Mouse (Mus musculus) G1E-ER4 (cell line): ENCODE data around the gene Haus3. TPM values are rescaled to one million over a fixed set of nuclear protein-coding genes. Genes with fewer than 3 reads are reported as not detected.

ENCODE experiments used
- GATA1 ChIP-seq: IDR thresholded peaks from one replicate; pipeline ENCODE4 v1.8.0; 2012; ENCODE audit warnings: low read length, inconsistent platforms
- polyA plus RNA-seq: library from polyadenylated mRNA; stranded (reverse); fragments of >175 nt; gene quantifications from 2 replicates; pipeline ENCODE4 v1.2.3, GENCODE M21; 2012

The Haus3 gene
- polyA plus RNA-seq, 1 experiment, result 1.7 TPM

DNA sequence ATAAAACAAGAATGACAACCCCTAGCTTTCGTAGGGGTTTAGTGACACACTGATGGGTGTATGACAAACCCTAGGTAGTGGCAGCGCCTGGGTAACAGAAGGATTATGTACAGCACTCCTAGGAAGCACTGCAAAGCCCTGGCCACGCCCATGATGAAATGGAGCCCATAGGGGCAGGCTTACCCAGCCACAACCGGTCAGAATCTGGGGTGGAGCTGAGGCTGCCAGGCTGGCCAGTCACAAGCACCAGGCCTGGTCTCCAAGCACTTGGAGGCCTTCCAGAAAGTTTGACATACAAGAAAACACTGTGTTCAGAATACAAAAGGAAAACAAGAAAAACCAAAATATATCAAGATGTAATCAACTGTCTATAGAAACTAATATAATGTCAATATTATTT, 21.7 kb upstream of the Haus3 start:
- no peak for TF ChIP-seq GATA1

DNA sequence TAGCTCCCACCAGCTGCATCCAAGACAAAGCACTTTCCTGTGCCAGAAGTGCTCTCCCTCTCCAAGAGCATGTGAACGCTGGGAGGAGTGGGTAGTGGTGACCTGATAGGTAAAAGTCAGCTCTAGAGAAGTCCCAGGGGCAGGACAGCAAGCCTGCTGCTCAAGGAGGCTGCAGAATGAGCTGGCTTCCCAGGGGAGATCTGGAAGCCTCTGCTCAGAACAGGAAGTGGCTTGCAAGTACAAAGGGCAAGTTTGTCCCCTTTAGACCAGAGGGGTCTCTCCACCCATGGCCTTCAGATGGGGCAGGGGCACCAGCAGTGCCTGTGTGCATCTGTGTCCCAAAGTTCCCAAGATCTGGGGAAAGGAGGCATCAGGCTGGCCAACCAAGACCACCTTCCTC, 20.2 kb upstream of the Haus3 start:
- no peak for TF ChIP-seq GATA1

GRCm38 (mm10) chr5:34188856-34189255, 19.5 kb upstream of the Haus3 start:
- TF ChIP-seq GATA1, result no peak

DNA sequence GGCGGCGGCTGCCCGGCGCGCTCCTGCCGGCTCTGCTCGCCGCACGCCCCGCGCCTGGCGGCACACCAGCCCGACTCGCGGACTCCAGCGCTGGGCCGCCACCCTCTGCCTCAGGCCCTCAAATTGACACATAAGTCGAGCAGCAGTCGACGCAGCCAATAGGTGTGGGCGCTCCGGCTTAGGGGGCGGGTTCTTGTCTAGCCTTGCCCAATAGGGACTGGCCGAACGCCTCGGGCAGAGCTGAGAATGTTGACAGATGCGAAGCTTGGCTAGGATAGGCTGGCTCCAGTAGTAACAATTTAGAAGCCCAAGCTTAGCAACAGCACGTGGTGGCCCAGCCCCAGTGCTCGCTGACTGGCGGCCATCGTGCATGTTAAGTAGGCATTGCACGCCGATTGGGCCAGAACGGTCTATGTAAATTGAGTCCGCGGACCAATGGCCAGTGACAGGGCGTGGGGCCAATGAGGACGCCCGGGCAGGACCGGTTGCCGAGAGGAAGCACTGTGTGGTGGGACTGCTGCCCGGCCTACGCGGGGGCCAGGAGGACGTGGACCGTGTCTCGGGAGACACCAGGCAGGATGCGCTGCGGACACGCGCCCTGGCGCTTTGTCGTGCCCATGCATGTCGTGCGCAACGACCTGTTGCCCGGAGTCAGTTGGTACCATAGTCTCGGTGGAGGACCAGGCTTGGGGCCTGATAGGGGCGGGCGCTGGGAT, 18.4 kb upstream of the Haus3 start, which contains the start of gene Mxd4:
TSS of gene Mxd4 (minus strand) at position 120 of the 716 bp plus-strand sequence.
- TF ChIP-seq GATA1, result no peak

GRCm38 (mm10) chr5:34186961-34187391, 17.6 kb upstream of the Haus3 start:
- no peak for TF ChIP-seq GATA1

GRCm38 (mm10) chr5:34186391-34186790, 17.1 kb upstream of the Haus3 start:
- no peak for TF ChIP-seq GATA1

GRCm38 (mm10) chr5:34185791-34186190, 16.5 kb upstream of the Haus3 start:
- TF ChIP-seq GATA1, result no peak

- no peak for TF ChIP-seq GATA1
Measured at GRCm38 (mm10) chr5:34185051-34185580, 15.8 kb upstream of the Haus3 start.

DNA sequence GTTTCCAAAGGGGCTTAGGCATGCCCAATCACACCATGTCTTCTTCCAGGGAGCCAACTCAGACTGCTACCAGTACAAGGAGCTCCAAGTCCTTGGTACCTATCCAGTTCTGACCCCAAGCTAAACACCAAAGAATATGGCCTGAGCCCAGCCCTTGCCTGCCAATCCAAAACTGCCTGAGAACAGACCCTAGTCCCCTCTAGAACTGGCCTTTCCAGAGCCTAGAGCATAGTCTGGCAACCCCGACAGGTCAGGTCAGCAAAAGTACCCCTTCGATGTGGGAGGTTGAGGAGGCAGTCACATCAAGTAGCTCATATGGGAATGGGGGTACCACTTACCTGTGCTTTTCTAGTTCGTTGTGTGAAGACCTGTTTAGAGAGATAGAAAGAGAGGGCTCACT, 14.6 kb upstream of the Haus3 start:
- no peak for TF ChIP-seq GATA1

- TF ChIP-seq GATA1, result no peak
Measured at GRCm38 (mm10) chr5:34183156-34183880, 14.0 kb upstream of the Haus3 start.

GRCm38 (mm10) chr5:34182486-34182885, 13.2 kb upstream of the Haus3 start:
- no peak for TF ChIP-seq GATA1

GRCm38 (mm10) chr5:34177821-34178220, 8.5 kb upstream of the Haus3 start:
- TF ChIP-seq GATA1, result no peak

DNA sequence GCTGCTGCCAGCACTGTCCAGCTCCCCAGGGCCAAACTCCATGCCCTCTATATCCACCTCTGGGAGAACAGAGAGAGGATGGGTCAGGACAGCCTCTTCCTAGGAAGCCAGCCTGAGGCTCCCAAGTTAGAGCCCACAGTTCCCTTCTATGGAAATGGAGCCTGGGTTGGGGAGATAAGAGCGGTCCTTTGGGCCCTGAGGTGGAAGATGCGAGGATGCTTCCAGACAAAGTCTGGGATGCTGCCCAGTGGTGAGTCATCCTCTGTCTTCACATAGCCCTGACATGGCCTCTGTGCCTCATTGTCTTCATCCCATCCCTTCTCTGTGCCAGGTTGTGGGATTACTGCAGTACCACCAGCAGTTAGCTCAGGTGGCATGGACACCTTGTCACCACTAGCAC, 7.8 kb upstream of the Haus3 start:
- TF ChIP-seq GATA1, result no peak

DNA sequence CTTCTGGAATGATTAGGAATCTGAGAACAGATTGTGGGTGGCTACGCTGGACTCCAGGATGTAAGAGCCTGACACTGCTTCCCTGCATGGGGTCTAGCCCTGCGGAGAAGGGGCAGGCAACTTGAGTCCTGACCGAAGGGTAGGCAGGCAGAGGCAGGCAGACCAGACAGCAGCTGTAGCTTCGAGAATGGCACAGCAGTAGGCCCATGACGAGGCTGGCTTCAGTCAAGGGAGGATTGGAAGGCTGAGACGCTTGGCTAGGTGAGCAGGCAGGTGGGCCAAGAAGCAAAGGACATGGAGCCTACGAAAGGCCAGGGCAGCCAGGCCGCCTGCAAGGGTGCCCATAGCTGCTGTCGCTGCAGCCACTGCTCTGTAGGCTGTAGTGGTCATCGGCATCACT, 7.4 kb upstream of the Haus3 start:
- TF ChIP-seq GATA1, result no peak

GRCm38 (mm10) chr5:34175403-34175694, 6.0 kb upstream of the Haus3 start:
- TF ChIP-seq GATA1, result no peak

GRCm38 (mm10) chr5:34174550-34175402, 5.4 kb upstream of the Haus3 start:
- no peak for TF ChIP-seq GATA1
